Mouse (Mus musculus): Measurements from ENCODE around the gene Spag9. TPM values are rescaled to one million over a fixed set of nuclear protein-coding genes. Genes with fewer than 3 reads are reported as not detected.

Spag9 gene
- 64.1 and 72.3 TPM in 2 replicates for polyA plus RNA-seq (2015; fragmentation: Nextera tagmentation; extraction: Ambion mirVana)

- under 1% methylated on average over 45 of the region's 70 CpGs for WGBS
- 0 out of 2 replicates have a peak, but pooled peaks cover 7% of the 10 kb centered on the region for H3K4me1 ChIP-seq (replicated peaks; ENCODE audit: control insufficient read depth, insufficient read depth, low read length)
- H3K9ac ChIP-seq (ENCODE audit: low read depth, low read length): peak within 1 kb of the TSS; percentile 97
- no peaks in the 10 kb centered on the region for H3K27me3 ChIP-seq (replicated peaks; ENCODE audit: control insufficient read depth, insufficient read depth, low read length)
- H3K27ac ChIP-seq (ENCODE audit: low read depth, low read length): peak within 1 kb of the TSS; percentile 97
- peak; percentile 90 for ATAC-seq
- peak within 1 kb of the TSS; percentile 98 for H3K4me3 ChIP-seq (ENCODE audit: low read depth, low read length)
- peak within 1 kb of the TSS; percentile 80 for H3K4me2 ChIP-seq (replicated peaks; ENCODE audit: low read depth)
- H3K9me3 ChIP-seq (ENCODE audit: control insufficient read depth): no peaks in the 10 kb centered on the region
- no peak for TF ChIP-seq CTCF (IDR thresholded peaks at IDR 0.05; ENCODE audit: low read depth)
- H3K36me3 ChIP-seq (ENCODE audit: control insufficient read depth, insufficient read depth): no peaks in the 10 kb centered on the region
Observed at GRCm38 (mm10) chr11:93995720-93996305, at the start of gene Spag9. TSS of gene Spag9 (plus strand) at chr11:93996091.

DNA sequence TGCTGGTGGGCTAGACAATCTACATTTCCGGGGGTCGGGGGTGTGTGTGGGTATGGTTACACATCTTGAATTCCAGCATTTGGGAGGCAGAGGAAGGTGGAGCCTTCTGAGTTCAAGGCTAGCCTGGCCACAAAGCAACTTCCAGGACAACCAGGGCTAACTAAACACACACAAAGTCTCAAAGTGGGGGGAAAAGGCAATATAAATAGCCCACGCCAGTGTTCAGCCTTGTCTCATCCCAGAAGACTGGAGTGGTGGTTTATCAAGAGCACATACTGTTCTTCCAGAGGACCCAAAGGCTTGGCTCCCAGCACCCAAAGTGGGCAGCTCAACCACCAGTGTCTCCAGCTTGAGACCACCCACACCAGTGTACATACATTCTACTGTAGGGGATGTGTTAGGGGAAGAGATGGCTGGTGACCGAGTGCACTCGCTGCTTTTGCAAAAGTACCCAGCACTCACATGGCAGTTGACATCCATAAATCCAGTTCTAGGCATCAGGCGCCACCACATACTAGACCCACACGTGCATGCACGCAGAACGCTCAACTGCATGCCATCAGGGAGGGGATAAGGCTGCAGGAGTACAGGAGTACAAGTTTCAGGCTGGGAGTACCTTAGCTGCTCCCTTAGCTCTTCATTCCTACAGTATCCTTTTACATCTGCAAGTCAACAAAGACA lies 46.9 kb upstream of the Spag9 start:
- no peaks in the 10 kb centered on the region for H3K9me3 ChIP-seq (ENCODE audit: control insufficient read depth)
- peak overlapping the region; percentile 15; the same call in 1 of the 2 replicates for H3K27ac ChIP-seq (ENCODE audit: low read depth, low read length)
- H3K27me3 ChIP-seq (replicated peaks; ENCODE audit: control insufficient read depth, insufficient read depth, low read length): no peaks in the 10 kb centered on the region
- H3K4me3 ChIP-seq (ENCODE audit: low read depth, low read length): no peak overlapping the region
- no peak overlapping the region for H3K9ac ChIP-seq (ENCODE audit: low read depth, low read length)
- no peak for ATAC-seq
- H3K36me3 ChIP-seq (ENCODE audit: control insufficient read depth, insufficient read depth): peaks cover 37% of the 10 kb centered on the region
- 84% methylated on average over 9 of the region's 9 CpGs for WGBS
- no peaks in the 10 kb centered on the region for H3K4me1 ChIP-seq (replicated peaks; ENCODE audit: control insufficient read depth, insufficient read depth, low read length)
- TF ChIP-seq CTCF (IDR thresholded peaks at IDR 0.05; ENCODE audit: low read depth): no peak
- no peak overlapping the region for H3K4me2 ChIP-seq (replicated peaks; ENCODE audit: low read depth)

- Histone ChIP-seq H3K9ac (ENCODE audit: low read depth, low read length) (no peak overlapping the region), H3K27ac (ENCODE audit: low read depth, low read length) (0 out of 2 replicates have a peak overlapping the region, but pooled peaks have one; percentile 28), H3K4me1 (replicated peaks; ENCODE audit: control insufficient read depth, insufficient read depth, low read length) (no peaks in the 10 kb centered on the region), H3K4me3 (ENCODE audit: low read depth, low read length) (no peak overlapping the region), H3K9me3 (ENCODE audit: control insufficient read depth) (no peaks in the 10 kb centered on the region), H3K36me3 (ENCODE audit: control insufficient read depth, insufficient read depth) (peaks cover 37% of the 10 kb centered on the region), H3K27me3 (replicated peaks; ENCODE audit: control insufficient read depth, insufficient read depth, low read length) (no peaks in the 10 kb centered on the region), H3K4me2 (replicated peaks; ENCODE audit: low read depth) (no peak overlapping the region)
- peak; percentile 55 for TF ChIP-seq CTCF (IDR thresholded peaks at IDR 0.05; ENCODE audit: low read depth)
- ATAC-seq: peak; percentile 83
- 36% methylated on average over 1 of the region's 1 CpGs for WGBS
Observed at GRCm38 (mm10) chr11:93950045-93950444, 45.8 kb upstream of the Spag9 start.

DNA sequence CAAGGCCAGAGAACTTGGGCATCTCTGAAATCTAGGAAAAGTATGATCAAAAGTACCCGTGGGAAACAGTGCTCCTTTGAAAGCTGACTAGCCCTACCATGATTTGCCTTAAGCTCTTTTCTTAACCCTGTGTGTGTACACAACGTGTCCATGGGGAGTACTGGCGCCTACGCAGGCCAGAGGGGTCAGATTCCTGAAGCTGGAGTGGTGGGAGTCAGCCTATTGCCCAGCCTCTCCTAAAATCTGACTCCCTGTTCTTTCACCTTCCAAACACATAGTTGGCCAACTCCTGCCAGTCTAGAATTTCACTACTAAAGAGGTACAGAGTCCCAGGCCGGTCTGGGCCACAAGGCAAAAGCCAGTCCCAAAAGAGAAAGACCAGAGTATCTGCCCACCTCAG lies 43.5 kb upstream of the Spag9 start:
- Histone ChIP-seq H3K4me1 (replicated peaks; ENCODE audit: control insufficient read depth, insufficient read depth, low read length) (0 out of 2 replicates have a peak, but pooled peaks cover 6% of the 10 kb centered on the region), H3K4me3 (ENCODE audit: low read depth, low read length) (no peak overlapping the region), H3K27me3 (replicated peaks; ENCODE audit: control insufficient read depth, insufficient read depth, low read length) (no peaks in the 10 kb centered on the region), H3K4me2 (replicated peaks; ENCODE audit: low read depth) (no peak overlapping the region), H3K9me3 (ENCODE audit: control insufficient read depth) (no peaks in the 10 kb centered on the region), H3K9ac (ENCODE audit: low read depth, low read length) (no peak overlapping the region), H3K36me3 (ENCODE audit: control insufficient read depth, insufficient read depth) (peaks cover 37% of the 10 kb centered on the region), H3K27ac (ENCODE audit: low read depth, low read length) (no peak overlapping the region; the same call in 1 of the 2 replicates)
- TF ChIP-seq CTCF (IDR thresholded peaks at IDR 0.05; ENCODE audit: low read depth): no peak
- 71% methylated on average over 5 of the region's 5 CpGs for WGBS
- ATAC-seq: no peak

- peak; percentile 11 for ATAC-seq
- Histone ChIP-seq H3K9me3 (ENCODE audit: control insufficient read depth) (no peaks in the 10 kb centered on the region), H3K9ac (ENCODE audit: low read depth, low read length) (peak overlapping the region; percentile 59), H3K27ac (ENCODE audit: low read depth, low read length) (peak overlapping the region; percentile 80), H3K4me3 (ENCODE audit: low read depth, low read length) (peak overlapping the region; percentile 67), H3K4me2 (replicated peaks; ENCODE audit: low read depth) (peak overlapping the region; percentile 83), H3K4me1 (replicated peaks; ENCODE audit: control insufficient read depth, insufficient read depth, low read length) (0 out of 2 replicates have a peak, but pooled peaks cover 6% of the 10 kb centered on the region), H3K36me3 (ENCODE audit: control insufficient read depth, insufficient read depth) (peaks cover 42% of the 10 kb centered on the region), H3K27me3 (replicated peaks; ENCODE audit: control insufficient read depth, insufficient read depth, low read length) (no peaks in the 10 kb centered on the region)
- WGBS: 22% methylated on average over 13 of the region's 13 CpGs
- TF ChIP-seq CTCF (IDR thresholded peaks at IDR 0.05; ENCODE audit: low read depth): no peak
Observed at GRCm38 (mm10) chr11:93954738-93955255, 41.1 kb upstream of the Spag9 start.

All from intestine, postnatal 0 days (tissue).